Mouse (Mus musculus): ENCODE measurements at regions not wholly inside any gene's neighbourhood (a gene's known extent, or its start where the extent isn't known, plus 50 kb on each side); places are given as distances from the start of the nearest gene placed in this dataset.
A peak's percentile ranks its signal among the peaks of the same experiment; 100 is the strongest.

GRCm38 (mm10) chr5:79966241-79966640 lies 1053.7 kb upstream of the Adgrl3 start:
- no peak for DNase-seq

GRCm38 (mm10) chr5:80005470-80005869 lies 1014.5 kb upstream of the Adgrl3 start:
- DNase-seq = no peak

- DNase-seq = peak; percentile 43
Measured at GRCm38 (mm10) chr5:80038876-80039275, 981.1 kb upstream of the Adgrl3 start.

GRCm38 (mm10) chr5:80039431-80039830 lies 980.5 kb upstream of the Adgrl3 start:
- DNase-seq = no peak
